Comparison of ENCODE assay signal across 11 mouse cellular contexts in the genomic region with DNA sequence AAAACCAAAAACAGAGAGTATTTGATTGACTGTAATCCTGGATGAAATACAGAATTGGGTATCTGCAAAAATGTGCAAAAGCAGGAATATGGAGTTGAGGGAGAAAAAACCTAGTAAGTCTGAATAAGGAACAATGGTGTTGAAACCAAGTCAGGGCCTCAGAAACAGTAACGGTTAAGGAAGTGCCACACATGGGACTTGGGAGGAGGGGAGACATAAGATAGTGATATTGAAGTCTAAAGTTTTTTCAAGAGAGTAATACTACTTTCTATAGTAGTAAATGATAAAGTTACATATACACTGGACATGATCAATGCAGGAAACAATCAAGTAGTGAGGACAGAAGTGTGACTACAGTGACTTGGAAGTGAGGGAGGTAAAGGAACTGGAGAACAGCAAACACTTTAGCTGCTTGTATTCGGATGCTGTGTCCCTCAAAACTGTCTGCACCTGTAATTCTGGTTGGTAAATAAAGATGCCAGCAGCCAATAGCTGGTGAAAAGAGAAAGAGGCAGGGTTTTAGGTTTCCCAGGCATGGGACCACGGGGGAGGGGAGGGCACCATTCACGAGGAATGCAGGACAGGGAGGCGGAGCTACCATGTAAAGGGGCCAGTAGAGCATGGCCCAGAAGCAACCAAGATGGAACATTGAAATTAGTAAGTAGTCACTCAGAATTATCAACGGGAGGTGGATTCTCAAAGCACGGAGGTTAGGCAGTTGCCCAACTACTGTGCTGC. TPM values are rescaled to one million over a fixed set of nuclear protein-coding genes. Genes with fewer than 3 reads are reported as not detected.
DNase-seq lines count a peak whose midpoint lies in the region; ATAC-seq and TF ChIP-seq lines count a peak whose summit lies in the region.
"Had no signal": no experiment of that assay in that cellular context is flagged by ENCODE, and none has a peak within 500 bp of the region (broad histone marks: within the 10 kb centered on the region; RNA-seq: fewer than 3 reads in every experiment).

No protein-coding gene starts in this region.

- peak overlapping the region; percentile 20; the same call in 1 of the 2 replicates for H3K4me3 ChIP-seq in gastrocnemius, adult 2 months
- no peak overlapping the region for H3K4me3 ChIP-seq in liver, embryonic 11.5 days (ENCODE audit: low read depth, low read length)
- 0 out of 2 replicates have a peak overlapping the region, but pooled peaks have one; percentile 5 for H3K4me3 ChIP-seq in liver, embryonic 16.5 days (ENCODE audit: low read depth, low read length)
- no peak overlapping the region for H3K4me3 ChIP-seq in stomach, embryonic 16.5 days (replicated peaks; ENCODE audit: low read length)

- peak overlapping the region; percentile 24; the same call in 1 of the 2 replicates for H3K27ac ChIP-seq in gastrocnemius, adult 2 months
- H3K27ac ChIP-seq in liver, embryonic 11.5 days (ENCODE audit: low read depth, low read length), result peak overlapping the region; percentile 33; the same call in 1 of the 2 replicates
- H3K27ac ChIP-seq in liver, embryonic 16.5 days (ENCODE audit: low read length), result peak overlapping the region; percentile 73
- H3K27ac ChIP-seq in stomach, embryonic 16.5 days (ENCODE audit: low read length), result peak overlapping the region; percentile 51; the same call in 1 of the 2 replicates

- no peak for TF ChIP-seq CTCF in gastrocnemius, adult 2 months (IDR thresholded peaks at IDR 0.05)

- peaks cover 72% of the 10 kb centered on the region for H3K4me1 ChIP-seq in liver, embryonic 11.5 days (replicated peaks; ENCODE audit: control insufficient read depth, insufficient read depth, low read length)
- H3K4me1 ChIP-seq in liver, embryonic 16.5 days (ENCODE audit: control insufficient read depth, low read depth, low read length), result peaks cover 71% of the 10 kb centered on the region
- H3K4me1 ChIP-seq in stomach, embryonic 16.5 days (ENCODE audit: control insufficient read depth, insufficient read depth, low read length), result peaks cover 51% of the 10 kb centered on the region

- peak overlapping the region; percentile 51 for H3K4me2 ChIP-seq in liver, embryonic 11.5 days
- peak overlapping the region; percentile 33 for H3K4me2 ChIP-seq in liver, embryonic 16.5 days (ENCODE audit: low read depth, low read length)
- H3K4me2 ChIP-seq in stomach, embryonic 16.5 days (ENCODE audit: low read depth, low read length), result peak overlapping the region; percentile 30; the same call in 1 of the 2 replicates

- H3K9ac ChIP-seq in liver, embryonic 11.5 days (ENCODE audit: low read depth, low read length), result no peak overlapping the region
- no peak overlapping the region for H3K9ac ChIP-seq in liver, embryonic 16.5 days (ENCODE audit: low read depth, low read length)
- no peak overlapping the region for H3K9ac ChIP-seq in stomach, embryonic 16.5 days (ENCODE audit: low read length)

- H3K9me3 ChIP-seq in liver, embryonic 11.5 days (ENCODE audit: control insufficient read depth, low read length), result no peaks in the 10 kb centered on the region
- H3K9me3 ChIP-seq in liver, embryonic 16.5 days (replicated peaks; ENCODE audit: control insufficient read depth, low read length), result no peaks in the 10 kb centered on the region
- H3K9me3 ChIP-seq in stomach, embryonic 16.5 days (replicated peaks; ENCODE audit: control insufficient read depth, low read length), result no peaks in the 10 kb centered on the region

- no peaks in the 10 kb centered on the region for H3K27me3 ChIP-seq in liver, embryonic 11.5 days (replicated peaks; ENCODE audit: control insufficient read depth, insufficient read depth, low read length)
- H3K27me3 ChIP-seq in liver, embryonic 16.5 days (ENCODE audit: control insufficient read depth, insufficient read depth, low read depth, low read length), result no peaks in the 10 kb centered on the region
- no peaks in the 10 kb centered on the region for H3K27me3 ChIP-seq in stomach, embryonic 16.5 days (ENCODE audit: control insufficient read depth, insufficient read depth, low read length)

- 42% methylated on average over 7 of the region's 7 CpGs for WGBS in liver, embryonic 11.5 days
- 29% methylated on average over 7 of the region's 7 CpGs for WGBS in liver, embryonic 16.5 days (ENCODE audit: insufficient replicate concordance)
- WGBS in stomach, embryonic 16.5 days, result 41% methylated on average over 7 of the region's 7 CpGs

- intact Hi-C loops in gastrocnemius, adult 2 months (cut with DNase I), result no loop called here
- intact Hi-C loops in gastrocnemius, postnatal 36 days (cut with DNase I), result no loop called here

- H3K36me3 ChIP-seq in liver, embryonic 11.5 days (ENCODE audit: control insufficient read depth, insufficient read depth, low read length), result no peaks in the 10 kb centered on the region
- no peaks in the 10 kb centered on the region for H3K36me3 ChIP-seq in liver, embryonic 16.5 days (ENCODE audit: control insufficient read depth, insufficient read depth)
- H3K36me3 ChIP-seq in stomach, embryonic 16.5 days (ENCODE audit: control insufficient read depth, insufficient read depth, low read length), result no peaks in the 10 kb centered on the region

- peak; percentile 37 for DNase-seq in gastrocnemius, adult 2 months
- no peak for DNase-seq in gastrocnemius, postnatal 36 days
- no peak for DNase-seq in liver, embryonic 11.5 days (ENCODE audit: low spot score)
- no peak for DNase-seq in liver
- DNase-seq in urinary bladder, postnatal 25 days (ENCODE audit: low spot score), result no peak
- no peak for DNase-seq in gastrocnemius, adult 18-20 months (ENCODE audit: low spot score)
- DNase-seq: heart, postnatal 14 days had no signal

- ATAC-seq in liver, embryonic 11.5 days (replicated peaks; ENCODE audit: low FRiP score), result no peak
- ATAC-seq in liver, embryonic 16.5 days (ENCODE audit: low read depth), result no peak
- ATAC-seq in stomach, embryonic 16.5 days (ENCODE audit: insufficient read depth, low FRiP score), result no peak

RNA-seq across cellular contexts. Expression of a gene that starts 5.6 kb away (rescaled TPM):
- 100 to 1,000 TPM; 131 to 146 TPM for total RNA-seq in gastrocnemius, adult 2 months (2021)
- 100 to 1,000 TPM; 125 to 128 TPM for total RNA-seq in gastrocnemius, postnatal 36 days (2021)
- 158 and 163 TPM in 2 replicates for polyA plus RNA-seq in liver, embryonic 11.5 days (2014; fragmentation: Nextera tagmentation; extraction: Ambion mirVana)
- 55.8 and 57.0 TPM in 2 replicates for polyA plus RNA-seq in liver, embryonic 16.5 days (2015; fragmentation: Nextera tagmentation; extraction: Ambion mirVana)
- 155 and 158 TPM in 2 replicates for polyA plus RNA-seq in stomach, embryonic 16.5 days (2015; fragmentation: Nextera tagmentation; extraction: Ambion mirVana)
- 100 to 1,000 TPM; 138 to 142 TPM for total RNA-seq in gastrocnemius, adult 18-20 months (2021)

RNA-seq across cellular contexts. Expression of a gene that starts 34.2 kb away (rescaled TPM):
- not detected for total RNA-seq in gastrocnemius, adult 2 months (2021)
- total RNA-seq in gastrocnemius, postnatal 36 days (2021), result not detected
- polyA plus RNA-seq in liver, embryonic 11.5 days (2014; fragmentation: Nextera tagmentation; extraction: Ambion mirVana), result not detected in 2 replicates
- polyA plus RNA-seq in liver, embryonic 16.5 days (2015; fragmentation: Nextera tagmentation; extraction: Ambion mirVana), result not detected in 2 replicates
- polyA plus RNA-seq in stomach, embryonic 16.5 days (2015; fragmentation: Nextera tagmentation; extraction: Ambion mirVana), result not detected in 2 replicates
- not detected for total RNA-seq in gastrocnemius, adult 18-20 months (2021)
- total RNA-seq: midbrain, postnatal 0 days had no signal
- polyA plus RNA-seq: limb, embryonic 11.5 days; midbrain, postnatal 0 days had no signal

Comparison
In these comparisons a context has a peak if more than half of its experiments do, and no peak if none do; other contexts are left out.
1. H3K4me3 ChIP-seq: peak in gastrocnemius, adult 2 months (single experiment) and liver, embryonic 16.5 days (single experiment); none in liver, embryonic 11.5 days (single experiment) and stomach, embryonic 16.5 days (single experiment).
2. Peak in every context shown above with its lines, with median percentiles within 50 percentile points of each other: H3K27ac ChIP-seq and H3K4me2 ChIP-seq.